Mouse (Mus musculus) liver, embryonic 16.5 days (tissue): ENCODE measurements around the gene Tmem229a. TPM values are rescaled to one million over a fixed set of nuclear protein-coding genes. Genes with fewer than 3 reads are reported as not detected.

ENCODE experiments used
- ATAC-seq: fragments of 200-750 bp; cut with Nextera tagmentation; 2 replicates; pipeline ENCODE4 v1.8.0; 2017; ENCODE audit warnings: low read depth, mild to moderate bottlenecking, moderate number of reproducible peaks, moderate library complexity
- H3K27ac ChIP-seq: fragments of 300-500 bp; sonication (generic); 2 replicates; pipeline ENCODE4 v1.5.1; 2014; ENCODE audit warnings: mild to moderate bottlenecking, low read length
- H3K27me3 ChIP-seq: fragments of 300-500 bp; sonication (generic); 2 replicates; pipeline ENCODE4 v1.6.1; 2014; ENCODE audit warnings: low read depth, low read length, mixed read lengths; ENCODE audit not compliant: control insufficient read depth, insufficient read depth
- H3K36me3 ChIP-seq: fragments of 300-500 bp; sonication (generic); 2 replicates; pipeline ENCODE4 v1.6.1; 2014; ENCODE audit warnings: mild to moderate bottlenecking; ENCODE audit not compliant: control insufficient read depth, insufficient read depth
- H3K4me1 ChIP-seq: fragments of 300-500 bp; sonication (generic); 2 replicates; pipeline ENCODE4 v1.6.1; 2014; ENCODE audit warnings: low read depth, low read length, mixed read lengths; ENCODE audit not compliant: control insufficient read depth
- H3K4me2 ChIP-seq: fragments of 300-500 bp; sonication (generic); 2 replicates; pipeline ENCODE4 v1.6.1; 2014; ENCODE audit warnings: low read depth, low read length, mixed read lengths
- H3K4me3 ChIP-seq: fragments of 300-500 bp; sonication (generic); 2 replicates; pipeline ENCODE4 v1.5.1; 2014; ENCODE audit warnings: low read depth, mild to moderate bottlenecking, low read length
- H3K9ac ChIP-seq: fragments of 300-500 bp; sonication (generic); 2 replicates; pipeline ENCODE4 v1.6.1; 2014; ENCODE audit warnings: low read depth, low read length
- H3K9me3 ChIP-seq: fragments of 300-500 bp; sonication (generic); replicated peaks from 2 replicates; pipeline ENCODE4 v1.6.1; 2016; ENCODE audit warnings: low read length; ENCODE audit not compliant: control insufficient read depth
- WGBS: fragments of 180-500 bp; shearing (Covaris S2); extraction: QIAGEN DNeasy Blood & Tissue Kit; methylation state at CpG from one replicate; pipeline ENCODE4 v1.1.7; 2014; ENCODE audit not compliant: insufficient replicate concordance; 5-methylcytosine and 5-hydroxymethylcytosine counted together
- polyA plus RNA-seq: library from polyadenylated mRNA; unstranded; fragments of >200 nt; fragmentation: Nextera tagmentation; extraction: Ambion mirVana; gene quantifications from 2 replicates; pipeline ENCODE4 v1.2.1, GENCODE M21; 2015

The Tmem229a gene
- polyA plus RNA-seq: 0.12 TPM in 2 replicates

GRCm38 (mm10) chr6:24955946-24956585 is at the start of gene Tmem229a:
TSS of gene Tmem229a (minus strand) at chr6:24956297.
- H3K9ac ChIP-seq: no peak within 1 kb of the TSS
- H3K27me3 ChIP-seq: peaks cover 26% of the 10 kb centered on the region

DNA sequence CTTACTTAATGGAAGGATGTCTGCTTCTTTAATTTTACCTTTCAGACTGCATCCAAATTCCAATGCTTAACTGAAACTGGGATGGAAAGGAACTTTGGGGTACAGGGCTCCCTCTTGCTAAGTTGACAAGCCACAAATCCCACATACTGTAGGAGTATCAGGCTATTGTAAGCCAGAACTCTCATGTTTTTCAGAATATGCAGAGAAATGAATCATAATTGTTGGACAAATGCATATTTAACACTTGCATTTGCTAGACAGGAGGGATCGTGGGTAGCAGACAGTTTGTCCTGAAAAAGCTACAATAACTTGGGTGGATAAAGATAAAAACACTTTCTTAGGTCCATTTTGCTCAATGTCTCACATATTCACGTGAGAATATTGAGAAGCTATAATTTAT is 37.7 kb upstream of the Tmem229a start:
- no peak overlapping the region for H3K9ac ChIP-seq
- no peaks in the 10 kb centered on the region for H3K9me3 ChIP-seq
- no peaks in the 10 kb centered on the region for H3K4me1 ChIP-seq
- no peak overlapping the region for H3K4me3 ChIP-seq
- no peaks in the 10 kb centered on the region for H3K27me3 ChIP-seq
- ATAC-seq: no peak
- H3K27ac ChIP-seq: no peak overlapping the region
- no peaks in the 10 kb centered on the region for H3K36me3 ChIP-seq
- 32% methylated on average over 2 of the region's 2 CpGs for WGBS
- H3K4me2 ChIP-seq: no peak overlapping the region

More at GRCm38 (mm10) chr6:24955946-24956585, at the start of gene Tmem229a:
- WGBS: 2% methylated on average over 38 of the region's 46 CpGs
- Histone ChIP-seq H3K27ac (no peak within 1 kb of the TSS), H3K9me3 (no peaks in the 10 kb centered on the region), H3K4me2 (peak within 1 kb of the TSS; percentile 66), H3K4me3 (peak within 1 kb of the TSS; percentile 51), H3K4me1 (no peaks in the 10 kb centered on the region; the same call in 1 of the 2 replicates), H3K36me3 (no peaks in the 10 kb centered on the region)
- no peak; the same call in 1 of the 2 replicates for ATAC-seq

DNA sequence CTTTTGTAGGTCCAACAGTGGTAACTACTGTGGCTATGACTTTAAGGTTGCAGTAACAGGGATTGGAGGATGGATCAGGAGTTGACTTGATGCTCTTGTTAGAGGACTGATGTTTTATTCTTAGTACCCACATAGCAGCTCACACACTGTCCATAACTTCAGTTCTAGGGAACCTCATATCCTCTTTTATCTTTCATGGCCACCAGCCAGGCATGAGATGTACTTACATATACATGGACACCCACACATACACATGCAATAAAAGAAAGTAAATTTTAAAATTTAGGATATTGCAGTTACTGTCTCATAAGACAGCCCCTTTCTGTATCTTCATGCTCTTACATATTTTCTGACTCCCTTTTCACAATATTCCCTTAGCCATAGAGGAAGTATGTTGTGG is 33.7 kb upstream of the Tmem229a start:
- Histone ChIP-seq H3K9me3 (no peaks in the 10 kb centered on the region), H3K36me3 (no peaks in the 10 kb centered on the region), H3K4me2 (no peak overlapping the region), H3K9ac (no peak overlapping the region), H3K27ac (no peak overlapping the region), H3K4me3 (no peak overlapping the region), H3K4me1 (no peaks in the 10 kb centered on the region), H3K27me3 (no peaks in the 10 kb centered on the region)
- no peak for ATAC-seq

GRCm38 (mm10) chr6:24976176-24976575 is 20.1 kb upstream of the Tmem229a start:
- H3K9me3 ChIP-seq: no peaks in the 10 kb centered on the region; the same call in 1 of the 2 replicates
- ATAC-seq: no peak
- no peak overlapping the region for H3K27ac ChIP-seq
- no peak overlapping the region for H3K4me3 ChIP-seq
- no peaks in the 10 kb centered on the region for H3K27me3 ChIP-seq
- WGBS: 67% methylated on average over 2 of the region's 2 CpGs
- H3K4me2 ChIP-seq: no peak overlapping the region
- no peaks in the 10 kb centered on the region for H3K36me3 ChIP-seq
- H3K9ac ChIP-seq: no peak overlapping the region
- H3K4me1 ChIP-seq: no peaks in the 10 kb centered on the region

GRCm38 (mm10) chr6:24968471-24969223 is 12.6 kb upstream of the Tmem229a start:
- ATAC-seq: no peak
- Histone ChIP-seq H3K4me1 (no peaks in the 10 kb centered on the region), H3K27me3 (no peaks in the 10 kb centered on the region), H3K4me2 (no peak overlapping the region), H3K27ac (no peak overlapping the region), H3K9me3 (no peaks in the 10 kb centered on the region; the same call in 1 of the 2 replicates), H3K4me3 (no peak overlapping the region), H3K36me3 (no peaks in the 10 kb centered on the region), H3K9ac (no peak overlapping the region)
- WGBS: 57% methylated on average over 3 of the region's 3 CpGs

DNA sequence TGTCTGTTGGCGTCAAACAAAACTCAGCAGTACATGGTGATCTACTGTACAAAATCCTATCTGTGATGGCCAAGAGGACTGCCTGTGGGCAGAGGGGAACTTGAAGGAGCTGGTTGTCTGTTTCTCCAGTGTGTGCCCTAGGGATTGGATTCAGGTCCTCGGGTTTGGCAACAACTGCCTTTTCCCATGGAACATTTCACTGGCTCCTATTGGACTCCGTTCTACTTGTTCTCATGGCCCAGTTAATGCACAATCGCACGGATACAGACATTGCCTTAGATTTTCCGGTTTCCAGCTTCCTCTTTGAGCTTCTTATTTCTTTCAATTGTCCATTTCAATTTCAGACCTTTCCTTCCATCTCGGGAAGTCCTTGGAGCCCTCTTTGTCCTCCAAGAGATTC is 11.6 kb upstream of the Tmem229a start:
- no peak overlapping the region for H3K9ac ChIP-seq
- H3K4me3 ChIP-seq: no peak overlapping the region
- WGBS: 58% methylated on average over 7 of the region's 7 CpGs
- no peaks in the 10 kb centered on the region for H3K36me3 ChIP-seq
- no peaks in the 10 kb centered on the region for H3K27me3 ChIP-seq
- no peaks in the 10 kb centered on the region; the same call in 1 of the 2 replicates for H3K9me3 ChIP-seq
- ATAC-seq: no peak
- H3K27ac ChIP-seq: no peak overlapping the region
- no peaks in the 10 kb centered on the region for H3K4me1 ChIP-seq
- no peak overlapping the region for H3K4me2 ChIP-seq

DNA sequence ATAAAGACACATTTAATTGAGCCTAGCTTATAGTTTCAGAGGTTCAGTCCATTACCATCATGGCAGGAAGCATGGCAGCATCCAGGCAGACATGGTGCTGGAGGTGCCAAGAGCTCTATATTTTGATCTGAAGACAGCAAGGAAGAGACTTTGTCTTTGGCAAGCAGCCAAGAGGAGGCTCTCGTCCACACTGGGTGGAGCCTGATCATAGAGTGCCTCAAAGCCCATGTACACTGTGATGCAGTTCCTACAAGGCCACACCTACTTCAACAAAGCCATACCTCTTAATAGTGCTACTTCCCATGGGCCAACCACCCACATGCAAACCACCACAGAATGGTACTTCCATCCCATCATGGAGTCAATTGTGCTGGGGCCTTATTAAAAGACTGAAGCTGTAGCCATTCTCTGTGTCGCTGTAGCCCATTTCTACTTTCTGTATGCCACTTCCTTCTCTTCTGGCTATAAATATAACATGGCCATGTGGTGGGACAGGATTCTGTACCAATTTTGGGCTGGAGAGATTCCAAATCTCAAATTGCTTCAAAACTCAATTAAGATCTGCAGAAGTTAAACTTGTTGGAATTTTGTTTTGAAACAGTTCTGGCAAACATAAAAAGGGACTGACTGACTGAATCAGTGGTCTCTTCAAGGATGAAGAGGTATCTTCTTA is 10.0 kb upstream of the Tmem229a start:
- no peaks in the 10 kb centered on the region for H3K4me1 ChIP-seq
- H3K27me3 ChIP-seq: no peaks in the 10 kb centered on the region
- no peak overlapping the region for H3K27ac ChIP-seq
- H3K36me3 ChIP-seq: no peaks in the 10 kb centered on the region
- WGBS: 45% methylated on average over 2 of the region's 2 CpGs
- no peaks in the 10 kb centered on the region for H3K9me3 ChIP-seq
- H3K4me2 ChIP-seq: no peak overlapping the region
- no peak for ATAC-seq
- no peak overlapping the region for H3K4me3 ChIP-seq
- no peak overlapping the region for H3K9ac ChIP-seq

DNA sequence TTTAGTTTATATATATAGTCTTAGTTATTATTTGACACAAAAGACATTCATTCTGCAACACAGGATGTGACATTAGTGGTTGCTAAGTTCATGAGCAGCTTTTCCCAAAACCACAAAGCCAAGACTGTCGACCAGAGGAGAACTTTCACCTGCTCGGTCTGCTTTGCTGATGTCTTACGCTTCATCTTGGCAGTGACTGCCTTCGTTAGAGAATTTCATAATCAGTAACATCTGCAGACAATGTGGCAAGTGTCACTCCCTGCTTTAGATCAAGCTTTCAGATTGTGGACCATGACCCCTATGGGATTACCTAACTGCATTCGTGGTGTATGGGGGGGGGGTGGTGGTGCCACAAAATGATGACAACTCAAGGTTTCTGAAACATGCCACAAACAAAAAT is 7.7 kb upstream of the Tmem229a start:
- H3K9me3 ChIP-seq: no peaks in the 10 kb centered on the region
- H3K4me2 ChIP-seq: no peak overlapping the region
- no peaks in the 10 kb centered on the region for H3K4me1 ChIP-seq
- WGBS: 41% methylated on average over 5 of the region's 5 CpGs
- no peak overlapping the region for H3K9ac ChIP-seq
- no peaks in the 10 kb centered on the region for H3K27me3 ChIP-seq
- H3K4me3 ChIP-seq: no peak overlapping the region
- no peaks in the 10 kb centered on the region for H3K36me3 ChIP-seq
- no peak overlapping the region for H3K27ac ChIP-seq
- no peak for ATAC-seq

- ATAC-seq: no peak
- Histone ChIP-seq H3K9me3 (no peaks in the 10 kb centered on the region), H3K4me1 (no peaks in the 10 kb centered on the region; the same call in 1 of the 2 replicates), H3K27me3 (peaks cover 26% of the 10 kb centered on the region), H3K4me2 (no peak overlapping the region), H3K36me3 (no peaks in the 10 kb centered on the region), H3K27ac (no peak overlapping the region), H3K4me3 (no peak overlapping the region), H3K9ac (no peak overlapping the region)
- 4% methylated on average over 2 of the region's 5 CpGs for WGBS
Measured at GRCm38 (mm10) chr6:24956586-24956973, 483 bp upstream of the Tmem229a start.
